Mouse (Mus musculus): ENCODE measurements around the gene Gm28048. TPM values are rescaled to one million over a fixed set of nuclear protein-coding genes. Genes with fewer than 3 reads are reported as not detected.

Gm28048 gene
- polyA plus RNA-seq, 1 experiment from 2014 or later = 31.7 TPM

GRCm38 (mm10) chr11:22799987-22800424 lies 181.9 kb downstream of the Gm28048 start:
- H3K79me2 ChIP-seq (ENCODE audit: inconsistent target) = no peaks in the 10 kb centered on the region
- peak overlapping the region; percentile 29; the same call in 1 of the 2 replicates for H3K27ac ChIP-seq
- H3K4me3 ChIP-seq (ENCODE audit: inconsistent target) = no peak overlapping the region
- no peaks in the 10 kb centered on the region for H3K36me3 ChIP-seq (ENCODE audit: inconsistent target)
- 55% methylated on average over 9 of the region's 9 CpGs for WGBS (ENCODE audit: missing documents)

- Histone ChIP-seq H3K4me3 (ENCODE audit: inconsistent target) (no peak overlapping the region), H3K79me2 (ENCODE audit: inconsistent target) (no peaks in the 10 kb centered on the region), H3K27ac (no peak overlapping the region), H3K36me3 (ENCODE audit: inconsistent target) (no peaks in the 10 kb centered on the region)
- 86% methylated on average over 5 of the region's 5 CpGs for WGBS (ENCODE audit: missing documents)
Observed at GRCm38 (mm10) chr11:22798916-22799315, 183.0 kb downstream of the Gm28048 start.

GRCm38 (mm10) chr11:22794734-22795133 lies 187.2 kb downstream of the Gm28048 start:
- 100% methylated on average over 1 of the region's 1 CpGs for WGBS (ENCODE audit: missing documents)
- Histone ChIP-seq H3K36me3 (ENCODE audit: inconsistent target) (no peaks in the 10 kb centered on the region), H3K4me3 (ENCODE audit: inconsistent target) (no peak overlapping the region), H3K79me2 (ENCODE audit: inconsistent target) (no peaks in the 10 kb centered on the region), H3K27ac (no peak overlapping the region)

- H3K36me3 ChIP-seq (ENCODE audit: inconsistent target) = no peaks in the 10 kb centered on the region
- H3K79me2 ChIP-seq (ENCODE audit: inconsistent target) = no peaks in the 10 kb centered on the region
- WGBS (ENCODE audit: missing documents) = 100% methylated on average over 1 of the region's 1 CpGs
- no peak overlapping the region for H3K4me3 ChIP-seq (ENCODE audit: inconsistent target)
- H3K27ac ChIP-seq = no peak overlapping the region
Observed at GRCm38 (mm10) chr11:22793881-22794203, 188.0 kb downstream of the Gm28048 start.

GRCm38 (mm10) chr11:22793176-22793880 lies 188.6 kb downstream of the Gm28048 start:
- Histone ChIP-seq H3K36me3 (ENCODE audit: inconsistent target) (no peaks in the 10 kb centered on the region), H3K4me3 (ENCODE audit: inconsistent target) (no peak overlapping the region), H3K27ac (no peak overlapping the region), H3K79me2 (ENCODE audit: inconsistent target) (no peaks in the 10 kb centered on the region)
- WGBS (ENCODE audit: missing documents) = 100% methylated on average over 2 of the region's 3 CpGs

GRCm38 (mm10) chr11:22792149-22792548 lies 189.7 kb downstream of the Gm28048 start:
- Histone ChIP-seq H3K4me3 (ENCODE audit: inconsistent target) (no peak overlapping the region), H3K79me2 (ENCODE audit: inconsistent target) (no peaks in the 10 kb centered on the region), H3K27ac (no peak overlapping the region), H3K36me3 (ENCODE audit: inconsistent target) (no peaks in the 10 kb centered on the region)
- WGBS (ENCODE audit: missing documents) = no CpG with 5 or more reads among the region's 1 CpGs

GRCm38 (mm10) chr11:22791726-22792125 lies 190.2 kb downstream of the Gm28048 start:
- Histone ChIP-seq H3K79me2 (ENCODE audit: inconsistent target) (no peaks in the 10 kb centered on the region), H3K4me3 (ENCODE audit: inconsistent target) (no peak overlapping the region), H3K36me3 (ENCODE audit: inconsistent target) (no peaks in the 10 kb centered on the region), H3K27ac (no peak overlapping the region)
- WGBS (ENCODE audit: missing documents) = 100% methylated on average over 5 of the region's 5 CpGs

GRCm38 (mm10) chr11:22787833-22788232 lies 194.1 kb downstream of the Gm28048 start:
- 77% methylated on average over 2 of the region's 2 CpGs for WGBS (ENCODE audit: missing documents)
- no peaks in the 10 kb centered on the region for H3K36me3 ChIP-seq (ENCODE audit: inconsistent target)
- H3K27ac ChIP-seq = no peak overlapping the region
- no peak overlapping the region for H3K4me3 ChIP-seq (ENCODE audit: inconsistent target)
- H3K79me2 ChIP-seq (ENCODE audit: inconsistent target) = no peaks in the 10 kb centered on the region

Other genes starting within 250 kb of the Gm28048 start
- gene B3gnt2, start 121.1 kb downstream of the Gm28048 start, polyA plus RNA-seq (2018) = 41.8 to 69.9 TPM (median 65.2 TPM) in 3 replicates
- 5.8 to 35.6 TPM (median 21.9 TPM) in 3 replicates for gene Zrsr1, start 10.1 kb downstream of the Gm28048 start, polyA plus RNA-seq (2018)
- 49.4 to 75.0 TPM (median 67.8 TPM) in 3 replicates for gene Commd1, start 292 bp upstream of the Gm28048 start, polyA plus RNA-seq (2018)
- 114 to 180 TPM (median 117 TPM) in 3 replicates for gene Cct4, start 8.4 kb upstream of the Gm28048 start, polyA plus RNA-seq (2018)
- 1.5 to 1.7 TPM (median 1.7 TPM) in 3 replicates for gene Fam161a, start 25.4 kb upstream of the Gm28048 start, polyA plus RNA-seq (2018)

All from macrophage (primary cell).